Mouse (Mus musculus) small intestine, adult 2 months (tissue): ENCODE data around the gene Elovl5. TPM values are rescaled to one million over a fixed set of nuclear protein-coding genes. Genes with fewer than 3 reads are reported as not detected.

Source experiments
- H3K27ac ChIP-seq: fragments of 200-500 bp; 2 replicates; pipeline ENCODE4 v1.5.1; 2012; ENCODE audit warnings: low read depth, low read length, control low read depth, inconsistent platforms; ENCODE audit not compliant: insufficient read depth
- H3K27me3 ChIP-seq: fragments of 200-500 bp; 2 replicates; pipeline ENCODE4 v1.6.1; 2012; ENCODE audit warnings: mild to moderate bottlenecking, moderate library complexity, low read length, inconsistent platforms; ENCODE audit not compliant: control insufficient read depth, insufficient read depth
- H3K36me3 ChIP-seq: fragments of 200-500 bp; 2 replicates; pipeline ENCODE4 v1.6.1; 2012; ENCODE audit warnings: mild to moderate bottlenecking, low read length, control low read depth, inconsistent platforms; ENCODE audit not compliant: control insufficient read depth, insufficient read depth
- H3K4me1 ChIP-seq: fragments of 200-500 bp; 2 replicates; pipeline ENCODE4 v1.6.1; 2012; ENCODE audit warnings: low read length, inconsistent platforms, mixed read lengths; ENCODE audit not compliant: control insufficient read depth, insufficient read depth, insufficient read length
- H3K4me3 ChIP-seq: fragments of 200-500 bp; 2 replicates; pipeline ENCODE4 v1.5.1; 2012; ENCODE audit warnings: low read depth, mild to moderate bottlenecking, control low read depth, inconsistent platforms, low read length, moderate library complexity
- CTCF ChIP-seq: fragments of 200-500 bp; IDR thresholded peaks from 2 replicates; pipeline ENCODE4 v1.5.1; 2012; ENCODE audit warnings: low read depth, mild to moderate bottlenecking, control low read depth, inconsistent platforms, low read length, moderate library complexity, mixed read lengths; ENCODE audit not compliant: insufficient replicate concordance, insufficient read length; ENCODE audit errors: extremely low read depth
- POLR2A ChIP-seq: fragments of 200-500 bp; IDR thresholded peaks from 2 replicates; pipeline ENCODE4 v1.6.1; 2012; ENCODE audit warnings: low read depth, mild to moderate bottlenecking, control low read depth, inconsistent platforms, low read length, moderate library complexity
- WGBS: fragments of 180-500 bp; shearing (Covaris S2); methylation state at CpG from one replicate; pipeline ENCODE4 v1.1.7; 2018; 5-methylcytosine and 5-hydroxymethylcytosine counted together
- polyA plus RNA-seq: library from polyadenylated mRNA; depleted of rRNA; stranded (reverse); fragments of >200 nt; gene quantifications from 2 replicates; pipeline ENCODE4 v1.2.3, GENCODE M21; 2012

Elovl5 gene
- polyA plus RNA-seq, 1 experiment = 11.2 TPM

DNA sequence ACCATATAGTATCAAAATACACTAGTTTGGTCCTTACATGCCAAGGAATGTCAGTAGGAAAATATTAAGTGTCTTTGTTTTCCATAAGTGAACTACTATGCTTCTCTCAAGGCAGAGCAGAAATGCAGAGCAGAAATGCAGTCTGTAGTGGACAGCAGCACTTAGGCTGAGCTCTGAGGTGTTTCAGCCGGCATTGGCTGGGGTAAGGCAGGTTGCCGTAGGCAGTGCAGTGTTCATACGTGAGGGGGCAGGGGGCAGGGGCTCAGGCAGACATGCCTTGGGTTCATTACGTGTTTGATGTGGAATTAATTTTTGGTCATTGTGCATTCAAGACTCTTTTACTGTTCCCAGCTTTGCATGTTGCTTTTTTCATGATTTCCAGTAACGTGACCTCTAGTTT is 12.1 kb downstream of the Elovl5 start:
- Histone ChIP-seq H3K4me3 (no peak overlapping the region), H3K27me3 (no peaks in the 10 kb centered on the region), H3K36me3 (no peaks in the 10 kb centered on the region), H3K27ac (no peak overlapping the region), H3K4me1 (peaks cover 13% of the 10 kb centered on the region)
- TF ChIP-seq CTCF (no peak), POLR2A (no peak)
- 90% methylated on average over 5 of the region's 5 CpGs for WGBS

DNA sequence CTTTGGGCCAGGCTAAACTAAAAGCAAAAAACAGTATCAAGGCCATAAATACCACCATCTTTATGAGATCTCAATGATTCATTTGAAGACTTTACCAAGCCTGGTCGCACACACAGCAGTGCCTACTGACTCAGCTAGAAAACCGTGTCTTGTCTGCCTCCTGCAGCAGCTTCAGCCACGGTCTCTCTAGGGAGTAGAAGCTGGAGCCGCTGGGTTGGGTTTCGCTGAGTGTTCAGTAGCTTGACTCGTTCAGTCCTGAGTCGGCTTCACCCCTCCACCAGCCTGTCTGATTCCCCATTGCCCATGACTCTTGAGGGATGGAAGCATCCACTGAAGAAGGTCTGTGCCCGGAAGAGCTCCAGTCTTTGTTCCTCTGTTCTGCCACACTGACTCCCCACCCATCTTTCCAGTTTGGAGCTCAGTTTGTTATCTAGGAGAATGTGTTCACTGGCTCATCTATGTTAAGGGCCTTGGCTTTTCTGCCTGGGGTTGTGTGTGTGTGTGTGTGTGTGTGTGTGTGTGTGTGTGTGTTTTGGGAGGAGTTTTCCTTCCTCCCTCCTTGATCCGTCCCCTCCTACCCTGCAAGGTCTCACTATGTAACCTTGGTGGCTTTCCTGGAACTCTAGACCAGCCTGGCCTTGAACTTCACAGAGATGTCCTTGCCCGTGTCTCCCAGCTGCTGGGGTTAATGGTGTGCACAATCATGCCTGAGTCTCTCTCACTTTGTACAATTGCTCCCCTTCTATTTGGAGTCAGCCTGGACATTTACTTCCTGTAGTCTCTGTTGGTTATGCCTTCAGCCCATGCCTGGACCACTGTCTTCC is 13.1 kb downstream of the Elovl5 start:
- peaks cover 12% of the 10 kb centered on the region; the same call in 1 of the 2 replicates for H3K4me1 ChIP-seq

DNA sequence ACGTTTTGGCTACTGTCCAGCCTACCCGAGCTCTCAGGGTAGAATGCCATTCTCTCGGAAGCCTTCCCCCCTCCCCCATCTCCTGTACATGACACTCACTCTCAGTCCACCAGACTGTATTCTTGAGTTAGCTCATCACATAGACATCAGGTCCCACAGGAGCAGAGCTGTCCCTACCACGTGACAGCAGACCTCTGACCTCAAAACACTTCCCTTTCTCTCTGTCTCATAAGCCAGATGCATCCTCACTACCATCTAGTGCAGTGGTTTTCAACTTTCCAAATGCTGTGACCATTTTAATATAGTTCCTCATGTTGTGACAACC is 13.7 kb downstream of the Elovl5 start:
- WGBS = 48% methylated on average over 4 of the region's 4 CpGs
- Histone ChIP-seq H3K27me3 (no peaks in the 10 kb centered on the region), H3K4me1 (peaks cover 12% of the 10 kb centered on the region; the same call in 1 of the 2 replicates), H3K27ac (no peak overlapping the region), H3K4me3 (no peak overlapping the region), H3K36me3 (no peaks in the 10 kb centered on the region)
- TF ChIP-seq CTCF (no peak), POLR2A (no peak)

More for the DNA sequence above, 13.1 kb downstream of the Elovl5 start:
- TF ChIP-seq CTCF (no peak), POLR2A (no peak)
- H3K27ac ChIP-seq = no peak overlapping the region
- no peaks in the 10 kb centered on the region for H3K36me3 ChIP-seq
- H3K4me3 ChIP-seq = no peak overlapping the region
- WGBS = 78% methylated on average over 10 of the region's 10 CpGs
- no peaks in the 10 kb centered on the region for H3K27me3 ChIP-seq

DNA sequence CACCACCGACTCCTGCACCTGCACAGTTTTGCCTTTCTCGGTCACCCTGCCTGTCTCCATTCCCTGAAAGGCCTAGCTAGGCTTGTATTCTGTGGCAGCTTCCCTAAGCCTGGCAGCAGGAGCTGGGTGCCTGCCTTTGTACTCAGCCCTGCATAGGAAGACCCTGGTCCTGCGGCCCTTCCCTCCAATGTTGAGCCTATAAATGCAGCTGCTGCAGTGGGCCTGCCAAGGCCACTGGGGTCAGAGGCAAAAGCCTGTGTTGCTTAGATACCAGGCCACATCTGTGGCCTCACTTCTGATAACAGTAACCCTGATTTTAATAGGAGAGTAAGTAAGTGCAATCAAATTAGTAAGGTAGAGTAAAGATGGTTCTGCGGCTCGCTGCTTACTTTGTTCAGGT is 14.6 kb downstream of the Elovl5 start:
- WGBS = 82% methylated on average over 5 of the region's 5 CpGs
- no peak overlapping the region for H3K4me3 ChIP-seq
- TF ChIP-seq CTCF (no peak), POLR2A (no peak)

DNA sequence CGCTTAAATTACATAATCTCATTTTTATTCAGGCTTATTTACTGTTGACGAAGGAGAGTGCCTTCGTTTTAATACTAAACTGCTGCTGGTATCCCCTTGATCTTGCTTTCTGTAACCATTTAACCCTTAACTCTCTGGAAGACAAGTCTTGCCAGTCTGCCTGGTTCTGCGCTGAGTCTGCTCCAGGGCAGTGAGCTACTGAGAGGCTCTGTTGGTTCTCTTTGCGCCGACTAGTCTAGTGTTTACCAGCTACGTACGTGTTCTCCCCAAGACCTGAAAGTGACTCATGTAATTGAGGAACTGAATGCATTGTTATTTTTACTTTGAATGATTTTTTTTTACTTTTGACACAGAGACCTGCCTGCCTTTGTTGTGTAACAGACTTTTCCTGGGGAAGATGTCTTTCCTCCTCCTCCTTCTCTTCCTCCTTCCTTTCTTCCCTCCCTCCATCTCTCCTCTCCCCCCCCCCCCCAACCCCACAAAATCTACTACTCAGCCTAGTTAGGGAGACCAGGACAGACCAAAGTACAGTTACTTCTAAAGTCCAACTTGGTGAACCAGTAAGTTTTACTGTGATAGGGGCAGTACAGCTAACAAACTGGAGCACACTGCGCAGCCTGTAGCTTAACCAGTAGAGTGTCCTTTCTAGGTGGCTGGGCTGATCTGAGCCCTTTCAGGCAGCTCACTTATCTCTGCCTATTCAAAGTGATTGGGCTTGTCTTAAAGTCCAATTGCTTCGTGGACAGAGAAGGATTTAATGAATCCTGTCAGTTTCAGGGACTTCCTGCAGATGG is 18.9 kb downstream of the Elovl5 start:
- 72% methylated on average over 10 of the region's 10 CpGs for WGBS
- TF ChIP-seq POLR2A (no peak), CTCF (no peak)
- H3K4me3 ChIP-seq = no peak overlapping the region
- peaks cover 13% of the 10 kb centered on the region for H3K4me1 ChIP-seq
- H3K36me3 ChIP-seq = no peaks in the 10 kb centered on the region
- H3K27ac ChIP-seq = no peak overlapping the region
- H3K27me3 ChIP-seq = no peaks in the 10 kb centered on the region

More for the DNA sequence above, 14.6 kb downstream of the Elovl5 start:
- Histone ChIP-seq H3K36me3 (no peaks in the 10 kb centered on the region), H3K4me1 (peaks cover 15% of the 10 kb centered on the region; the same call in 1 of the 2 replicates), H3K27me3 (no peaks in the 10 kb centered on the region), H3K27ac (no peak overlapping the region)

DNA sequence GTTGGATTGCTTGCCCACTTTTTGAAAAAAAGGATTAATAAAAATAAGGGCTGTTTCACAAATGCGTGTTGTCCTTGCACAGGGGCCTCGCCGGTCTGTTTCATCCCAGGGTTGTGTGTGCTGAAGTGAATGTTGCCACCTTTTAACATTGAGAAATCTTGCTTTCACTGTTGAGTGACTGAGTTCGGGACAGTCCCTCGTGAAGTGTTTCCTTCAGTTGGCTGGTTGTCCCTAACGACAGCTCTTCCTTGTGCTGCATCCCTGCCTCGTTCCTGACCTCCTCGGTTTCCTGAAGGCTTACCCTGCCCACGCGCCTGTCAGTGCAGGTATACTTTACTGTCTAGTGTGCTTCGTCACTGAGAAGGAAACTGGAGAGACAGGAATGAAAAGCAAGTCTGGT is 20.7 kb downstream of the Elovl5 start:
- TF ChIP-seq POLR2A = no peak
- no peak for TF ChIP-seq CTCF
- no peak overlapping the region for H3K27ac ChIP-seq
- no peaks in the 10 kb centered on the region for H3K36me3 ChIP-seq
- H3K27me3 ChIP-seq = no peaks in the 10 kb centered on the region
- peaks cover 13% of the 10 kb centered on the region for H3K4me1 ChIP-seq
- WGBS = 72% methylated on average over 11 of the region's 11 CpGs
- no peak overlapping the region for H3K4me3 ChIP-seq
